Mouse (Mus musculus) ovary, adult 18-20 months (tissue): ENCODE results near the gene Snx9.

Source experiments
- DNase-seq: peaks from one replicate; pipeline ENCODE4 v3.0.0; 2022; ENCODE audit warnings: low spot score, mixed read lengths

The Snx9 gene

GRCm38 (mm10) chr17:5843641-5843990 is 2.5 kb downstream of the Snx9 start:
- DNase-seq = no peak

DNA sequence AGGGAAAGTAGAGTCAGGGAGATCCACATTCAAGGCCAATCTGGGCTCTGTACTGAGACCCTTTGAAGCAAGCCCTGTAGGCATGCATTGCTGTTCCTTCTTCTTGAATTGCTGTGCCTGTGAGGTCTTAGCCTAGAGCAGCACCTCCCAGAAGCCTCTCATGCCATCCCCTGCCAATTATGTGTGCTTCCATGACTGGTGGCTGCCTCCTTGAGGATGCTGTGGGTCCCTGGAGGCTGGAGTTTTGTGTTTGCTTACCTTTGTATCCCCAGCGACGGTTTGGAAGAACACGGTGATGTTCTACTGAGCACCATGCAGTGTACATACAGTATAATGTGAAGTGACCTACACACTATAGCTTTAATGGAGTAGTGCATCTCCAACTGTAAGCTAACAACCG is 4.2 kb downstream of the Snx9 start:
- no peak for DNase-seq

DNA sequence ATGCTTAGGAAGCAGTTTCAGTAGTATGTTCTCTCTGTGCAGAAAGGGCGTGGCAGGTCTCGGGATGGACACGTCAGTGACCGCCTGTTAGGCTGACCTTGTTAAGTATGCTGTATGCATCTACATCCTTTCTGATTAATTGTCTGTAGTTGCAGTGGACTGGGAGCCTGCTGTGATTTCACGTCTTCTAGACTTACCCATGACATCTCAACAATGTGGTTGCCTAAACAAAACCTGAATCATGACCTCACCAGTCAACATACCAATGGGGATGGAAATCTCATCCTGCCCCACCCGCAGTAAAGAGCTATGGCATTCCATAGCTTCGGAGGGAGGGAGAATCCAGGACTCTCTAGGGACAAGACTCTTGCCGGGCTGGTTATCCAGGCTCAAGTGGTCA is 5.0 kb downstream of the Snx9 start:
- no peak for DNase-seq

DNA sequence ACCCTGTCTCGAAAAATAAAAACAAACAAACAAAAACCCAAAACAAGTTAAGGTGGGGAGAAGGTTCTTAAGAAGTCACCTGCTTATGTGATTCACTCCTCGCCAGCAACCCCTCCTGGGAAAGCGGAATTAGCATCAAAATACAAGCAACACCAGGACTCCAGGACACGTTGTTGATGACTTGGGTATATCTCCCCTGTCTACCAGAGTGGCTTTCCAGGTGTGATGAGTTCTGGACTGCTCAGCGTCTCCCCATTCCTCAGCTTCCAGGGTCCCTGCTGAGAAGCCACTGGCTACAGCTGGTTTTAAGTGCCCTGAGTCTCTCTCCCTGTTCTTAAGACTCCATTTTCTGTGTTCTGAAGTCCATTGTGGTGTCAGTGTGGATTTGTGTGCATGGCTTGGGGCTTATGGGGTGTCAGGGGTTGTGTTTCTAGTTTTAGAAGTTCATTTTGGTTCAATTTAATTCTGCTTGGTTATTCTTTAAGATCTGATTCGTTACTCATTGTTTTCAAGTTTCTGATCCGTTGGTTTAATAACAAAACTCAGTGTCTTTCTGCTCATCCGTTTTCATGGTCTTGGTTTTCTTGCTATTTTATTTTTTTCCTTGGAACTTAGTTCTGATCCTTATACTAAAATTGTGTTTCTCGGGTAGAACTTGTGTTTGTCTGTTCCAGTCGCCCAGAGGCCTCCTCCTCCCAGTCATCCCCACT is 7.7 kb downstream of the Snx9 start:
- no peak for DNase-seq

- DNase-seq = peak; percentile 67
Measured at GRCm38 (mm10) chr17:5849421-5849910, 8.3 kb downstream of the Snx9 start.

- DNase-seq = no peak
Measured at GRCm38 (mm10) chr17:5850031-5850430, 8.9 kb downstream of the Snx9 start.

DNA sequence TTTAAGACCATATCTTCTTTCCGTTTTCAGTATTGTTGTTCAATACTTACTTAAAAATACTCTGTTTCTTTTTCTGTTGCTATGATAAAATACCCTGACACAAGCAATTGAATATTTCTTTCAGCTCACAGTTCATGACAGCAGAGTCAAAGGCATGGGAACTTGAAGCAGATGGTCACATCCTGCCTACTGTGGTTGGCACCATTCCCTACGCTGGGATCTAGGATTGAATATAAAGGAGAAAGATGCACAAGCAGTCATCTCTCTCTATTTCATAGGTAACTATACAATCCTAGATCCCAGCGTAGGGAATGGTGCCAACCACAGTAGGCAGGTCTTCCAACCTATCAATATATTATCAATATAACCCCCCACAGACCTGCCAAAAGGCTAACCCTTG is 9.3 kb downstream of the Snx9 start:
- DNase-seq = no peak

GRCm38 (mm10) chr17:5853936-5854335 is 12.8 kb downstream of the Snx9 start:
- no peak for DNase-seq

DNA sequence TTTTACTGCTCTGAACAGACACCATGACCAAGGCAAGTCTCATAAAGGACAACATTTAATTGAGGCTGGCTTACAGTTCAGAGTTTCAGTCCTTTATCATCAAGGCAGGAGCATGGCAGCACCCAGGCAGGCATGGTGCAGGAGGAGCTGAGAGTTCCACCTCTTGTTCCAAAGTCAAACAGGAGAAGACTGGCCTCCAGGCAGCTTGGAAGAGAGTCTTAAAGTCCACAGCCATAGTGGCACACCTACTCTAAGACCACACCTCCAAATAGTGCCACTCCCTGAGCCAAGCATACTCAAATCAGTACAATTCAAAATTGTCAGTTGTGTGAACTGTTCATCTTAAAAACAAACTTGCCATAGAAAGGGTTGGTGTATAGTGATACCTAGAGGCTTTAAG is 14.4 kb downstream of the Snx9 start:
- no peak for DNase-seq

GRCm38 (mm10) chr17:5856426-5856825 is 15.3 kb downstream of the Snx9 start:
- DNase-seq = no peak

- DNase-seq = no peak
Measured at GRCm38 (mm10) chr17:5857206-5857605, 16.1 kb downstream of the Snx9 start.

- no peak for DNase-seq
Measured at GRCm38 (mm10) chr17:5858209-5858608, 17.1 kb downstream of the Snx9 start.

GRCm38 (mm10) chr17:5862285-5862684 is 21.2 kb downstream of the Snx9 start:
- no peak for DNase-seq

DNA sequence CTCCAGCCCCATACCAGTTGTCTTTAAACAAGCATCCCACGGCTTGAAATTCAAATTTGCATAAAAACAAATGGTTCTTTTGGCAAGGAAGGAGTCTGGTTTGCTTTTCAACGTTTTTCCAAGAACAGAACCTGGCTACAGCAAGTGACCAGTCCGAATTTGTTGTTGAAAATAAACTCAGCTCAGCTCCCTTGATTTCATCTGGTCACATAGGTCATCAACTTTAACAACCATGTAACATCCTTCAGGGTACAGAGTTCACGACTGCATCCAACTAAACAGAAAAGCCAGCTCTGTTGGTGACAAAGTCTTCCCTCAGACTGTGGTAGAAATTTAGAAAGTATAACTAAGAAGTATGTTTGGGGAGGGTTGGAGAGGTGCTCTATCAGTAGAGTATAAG is 21.7 kb downstream of the Snx9 start:
- DNase-seq = no peak

DNA sequence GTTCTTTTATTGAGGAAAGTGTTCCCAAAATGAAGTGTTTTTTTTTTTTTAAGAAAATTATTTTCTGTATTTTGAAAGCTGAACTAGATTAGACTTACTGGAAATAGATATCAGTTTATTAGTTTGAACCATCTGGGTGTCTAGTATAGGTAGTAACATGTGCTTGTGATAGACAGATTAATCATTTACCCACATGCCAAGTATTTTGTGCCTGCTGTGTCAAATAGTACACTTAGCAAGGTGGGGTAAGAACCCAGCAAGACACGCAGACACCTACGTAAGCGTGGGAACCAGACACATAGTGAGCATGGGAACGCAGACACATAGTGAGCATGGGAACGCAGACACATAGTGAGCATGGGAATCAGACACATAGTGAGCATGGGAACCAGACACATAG is 22.6 kb downstream of the Snx9 start:
- DNase-seq = no peak

DNA sequence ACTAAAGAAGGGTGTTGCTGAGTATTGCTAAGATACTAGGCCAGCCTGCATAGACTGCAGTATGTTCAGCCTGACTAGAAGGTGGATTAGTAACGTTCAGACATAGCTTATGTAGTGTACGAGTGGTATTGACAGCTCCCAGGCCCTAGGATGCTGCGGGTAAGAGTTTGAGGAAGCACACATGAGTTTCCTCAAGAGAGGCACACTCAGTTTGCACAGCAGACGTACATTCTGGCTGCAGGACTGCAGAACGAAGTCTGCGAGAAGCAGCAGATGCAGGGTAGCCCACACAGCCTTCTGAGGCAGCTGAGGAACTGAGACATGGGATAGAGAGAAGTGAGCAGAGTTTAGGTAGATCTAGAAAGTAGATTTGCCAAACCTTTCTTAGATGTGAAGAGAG is 26.3 kb downstream of the Snx9 start:
- no peak for DNase-seq

GRCm38 (mm10) chr17:5868319-5869031 is 27.3 kb downstream of the Snx9 start:
- DNase-seq = no peak

GRCm38 (mm10) chr17:5869461-5869860 is 28.3 kb downstream of the Snx9 start:
- DNase-seq = no peak

- DNase-seq = no peak
Measured at GRCm38 (mm10) chr17:5870002-5870401, 28.9 kb downstream of the Snx9 start.

DNA sequence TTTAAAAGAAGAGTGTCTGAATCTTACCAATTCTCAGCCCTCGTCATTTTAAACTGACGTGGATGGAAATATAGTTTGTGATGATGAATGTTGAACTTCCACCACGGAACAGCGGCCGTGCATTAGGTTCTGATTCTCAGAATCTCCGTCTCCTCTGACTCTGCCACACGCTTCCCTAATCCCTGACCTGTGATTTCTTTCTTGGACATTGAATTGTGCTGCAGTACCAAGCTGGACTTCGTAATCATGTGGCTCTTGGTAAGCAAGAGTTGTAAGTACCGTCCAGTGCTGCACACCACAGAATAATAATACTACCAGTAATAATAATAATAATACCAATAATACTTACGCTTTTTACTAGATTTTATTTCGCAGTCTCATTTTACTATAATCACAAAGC is 29.6 kb downstream of the Snx9 start:
- DNase-seq = no peak

- DNase-seq = peak; percentile 56
Measured at GRCm38 (mm10) chr17:5872506-5872905, 31.4 kb downstream of the Snx9 start.

- DNase-seq = no peak
Measured at GRCm38 (mm10) chr17:5874565-5874964, 33.4 kb downstream of the Snx9 start.

- DNase-seq = no peak
Measured at GRCm38 (mm10) chr17:5877611-5878157, 36.6 kb downstream of the Snx9 start.
